Mouse (Mus musculus) embryonic fibroblast, embryonic 13.5 days (primary cell): ENCODE data around the gene Atf6. TPM values are rescaled to one million over a fixed set of nuclear protein-coding genes. Genes with fewer than 3 reads are reported as not detected.

Source experiments
- H3K27ac ChIP-seq: 2 replicates; pipeline ENCODE4 v1.5.1; 2012; ENCODE audit warnings: low read length, control low read depth, inconsistent platforms; ENCODE audit not compliant: insufficient read depth
- H3K4me1 ChIP-seq: 2 replicates; pipeline ENCODE4 v1.6.1; 2011; ENCODE audit warnings: low read length; ENCODE audit not compliant: control insufficient read depth, insufficient read depth
- H3K4me3 ChIP-seq: 2 replicates; pipeline ENCODE4 v1.5.1; 2011; ENCODE audit warnings: mild to moderate bottlenecking, control low read depth, low read length; ENCODE audit not compliant: insufficient read depth
- CTCF ChIP-seq: IDR thresholded peaks from 2 replicates; pipeline ENCODE4 v1.5.1; 2011; ENCODE audit warnings: mild to moderate bottlenecking, control low read depth, low read length, moderate library complexity, borderline replicate concordance; ENCODE audit not compliant: insufficient read depth
- POLR2A ChIP-seq: IDR thresholded peaks from 2 replicates; pipeline ENCODE4 v1.6.1; 2011; ENCODE audit warnings: low read depth, mild to moderate bottlenecking, control low read depth, low read length, moderate library complexity
- polyA plus RNA-seq: library from polyadenylated mRNA; stranded (reverse); fragments of >200 nt; gene quantifications from 2 replicates; pipeline ENCODE4 v1.2.4, GENCODE M21; 2011; ENCODE audit warnings: low read depth; ENCODE audit not compliant: missing spikeins, insufficient read length

Atf6 gene
- polyA plus RNA-seq, 1 experiment: 26.8 TPM

GRCm38 (mm10) chr1:170741497-170742246 is 125.9 kb downstream of the Atf6 start:
- Histone ChIP-seq H3K4me3 (no peak overlapping the region), H3K27ac (peak overlapping the region; percentile 49), H3K4me1 (0 out of 2 replicates have a peak, but pooled peaks cover 2% of the 10 kb centered on the region)
- no peak for TF ChIP-seq CTCF
- TF ChIP-seq POLR2A: no peak

- TF ChIP-seq POLR2A (no peak), CTCF (no peak)
- Histone ChIP-seq H3K27ac (no peak overlapping the region), H3K4me3 (no peak overlapping the region), H3K4me1 (peaks cover 14% of the 10 kb centered on the region)
Measured at GRCm38 (mm10) chr1:170734866-170735265, 132.7 kb downstream of the Atf6 start.

GRCm38 (mm10) chr1:170732596-170732890 is 135.0 kb downstream of the Atf6 start:
- no peak overlapping the region for H3K4me3 ChIP-seq
- H3K4me1 ChIP-seq: peaks cover 19% of the 10 kb centered on the region
- TF ChIP-seq CTCF (no peak), POLR2A (no peak)
- peak overlapping the region; percentile 94 for H3K27ac ChIP-seq

GRCm38 (mm10) chr1:170731865-170732595 is 135.5 kb downstream of the Atf6 start:
- peak overlapping the region; percentile 94 for H3K27ac ChIP-seq
- TF ChIP-seq POLR2A (no peak), CTCF (no peak)
- no peak overlapping the region for H3K4me3 ChIP-seq
- peaks cover 19% of the 10 kb centered on the region for H3K4me1 ChIP-seq

- no peak for TF ChIP-seq CTCF
- no peak for TF ChIP-seq POLR2A
- H3K27ac ChIP-seq: no peak overlapping the region
- H3K4me1 ChIP-seq: peaks cover 22% of the 10 kb centered on the region
- H3K4me3 ChIP-seq: no peak overlapping the region
Measured at GRCm38 (mm10) chr1:170729267-170729962, 138.2 kb downstream of the Atf6 start.

- Histone ChIP-seq H3K4me1 (peaks cover 22% of the 10 kb centered on the region), H3K4me3 (no peak overlapping the region), H3K27ac (no peak overlapping the region)
- TF ChIP-seq POLR2A (no peak), CTCF (no peak)
Measured at GRCm38 (mm10) chr1:170728524-170728923, 139.0 kb downstream of the Atf6 start.

- no peak for TF ChIP-seq CTCF
- TF ChIP-seq POLR2A: no peak
- Histone ChIP-seq H3K4me1 (peaks cover 6% of the 10 kb centered on the region), H3K4me3 (no peak overlapping the region), H3K27ac (no peak overlapping the region)
Measured at GRCm38 (mm10) chr1:170721560-170721959, 146.0 kb downstream of the Atf6 start.

GRCm38 (mm10) chr1:170718133-170718810 is 149.3 kb downstream of the Atf6 start:
- H3K27ac ChIP-seq: peak overlapping the region; percentile 13; the same call in 1 of the 2 replicates

GRCm38 (mm10) chr1:170717241-170717828 is 150.2 kb downstream of the Atf6 start:
- Histone ChIP-seq H3K27ac (no peak overlapping the region), H3K4me3 (no peak overlapping the region), H3K4me1 (peaks cover 3% of the 10 kb centered on the region; the same call in 1 of the 2 replicates)
- no peak for TF ChIP-seq POLR2A
- TF ChIP-seq CTCF: no peak

More at GRCm38 (mm10) chr1:170718133-170718810, 149.3 kb downstream of the Atf6 start:
- no peak overlapping the region for H3K4me3 ChIP-seq
- H3K4me1 ChIP-seq: peaks cover 3% of the 10 kb centered on the region; the same call in 1 of the 2 replicates
- TF ChIP-seq CTCF (no peak), POLR2A (no peak)

- Histone ChIP-seq H3K4me3 (no peak overlapping the region), H3K27ac (no peak overlapping the region), H3K4me1 (no peaks in the 10 kb centered on the region)
- TF ChIP-seq CTCF (no peak), POLR2A (no peak)
Measured at GRCm38 (mm10) chr1:170711731-170712130, 155.8 kb downstream of the Atf6 start.
